ENCODE assay signal across 8 mouse cellular contexts in genomic region chr7:80032216-80033052, GRCm38 (mm10). TPM values are rescaled to one million over a fixed set of nuclear protein-coding genes. Genes with fewer than 3 reads are reported as not detected.
A peak's percentile ranks its signal among the peaks of the same experiment; 100 is the strongest.
DNase-seq lines count a peak whose midpoint lies in the region; ATAC-seq and TF ChIP-seq lines count a peak whose summit lies in the region.

No protein-coding gene starts in this region.

- no peak for ATAC-seq in forebrain, embryonic 14.5 days
- ATAC-seq in forebrain, postnatal 0 days: no peak
- ATAC-seq in neural tube, embryonic 12.5 days (ENCODE audit: low FRiP score, low read depth): no peak
- ATAC-seq in liver, embryonic 14.5 days (ENCODE audit: insufficient read depth): peak; percentile 42

- H3K36me3 ChIP-seq in forebrain, embryonic 14.5 days (ENCODE audit: control insufficient read depth, insufficient read depth, low read length): no peaks in the 10 kb centered on the region
- H3K36me3 ChIP-seq in forebrain, postnatal 0 days (ENCODE audit: insufficient read depth): no peaks in the 10 kb centered on the region
- H3K36me3 ChIP-seq in neural tube, embryonic 12.5 days: no peaks in the 10 kb centered on the region
- H3K36me3 ChIP-seq in liver, embryonic 14.5 days (replicated peaks; ENCODE audit: control insufficient read depth, insufficient read depth, low read depth): no peaks in the 10 kb centered on the region

- no peak for TF ChIP-seq EP300 in liver, embryonic 14.5 days (IDR thresholded peaks at IDR 0.05; ENCODE audit: low read depth)

- no peak for DNase-seq in forebrain, embryonic 14.5 days (ENCODE audit: low spot score)
- no peak for DNase-seq in forebrain, postnatal 0 days
- no peak for DNase-seq in neural tube, embryonic 10.5 days (ENCODE audit: extremely low spot score, low spot score)
- no peak for DNase-seq in liver, embryonic 14.5 days (ENCODE audit: low read depth in 3 of 3, low spot score in 3 of 3)
- peak; percentile 28 for DNase-seq in thymus, postnatal 25 days
- no peak for DNase-seq in ovary, postnatal 10 days (ENCODE audit: low spot score)
- DNase-seq in right cerebral cortex, adult 18-20 months: no peak

- no peak overlapping the region for H3K27ac ChIP-seq in forebrain, embryonic 14.5 days (ENCODE audit: low read depth, low read length)
- no peak overlapping the region for H3K27ac ChIP-seq in forebrain, postnatal 0 days (ENCODE audit: low read depth, low read length)
- H3K27ac ChIP-seq in neural tube, embryonic 12.5 days: no peak overlapping the region
- H3K27ac ChIP-seq in liver, embryonic 14.5 days: no peak overlapping the region; the same call in 1 of the 2 replicates

- peak overlapping the region; percentile 17; the same call in 1 of the 2 replicates for H3K9ac ChIP-seq in forebrain, embryonic 14.5 days (ENCODE audit: low read length)
- no peak overlapping the region for H3K9ac ChIP-seq in forebrain, postnatal 0 days
- H3K9ac ChIP-seq in neural tube, embryonic 12.5 days: no peak overlapping the region
- H3K9ac ChIP-seq in liver, embryonic 14.5 days (replicated peaks): no peak overlapping the region; the same call in 1 of the 2 replicates

- H3K9me3 ChIP-seq in forebrain, embryonic 14.5 days (replicated peaks; ENCODE audit: control insufficient read depth, low read length): no peaks in the 10 kb centered on the region
- no peaks in the 10 kb centered on the region for H3K9me3 ChIP-seq in forebrain, postnatal 0 days (ENCODE audit: low read length)
- no peaks in the 10 kb centered on the region for H3K9me3 ChIP-seq in neural tube, embryonic 12.5 days
- no peaks in the 10 kb centered on the region for H3K9me3 ChIP-seq in liver, embryonic 14.5 days (ENCODE audit: control insufficient read depth, low read length)

- peaks cover 20% of the 10 kb centered on the region; the same call in 1 of the 2 replicates for H3K4me1 ChIP-seq in forebrain, embryonic 14.5 days (ENCODE audit: control insufficient read depth, insufficient read depth, low read length)
- peaks cover 13% of the 10 kb centered on the region for H3K4me1 ChIP-seq in forebrain, postnatal 0 days (ENCODE audit: insufficient read depth)
- H3K4me1 ChIP-seq in neural tube, embryonic 12.5 days: peaks cover 75% of the 10 kb centered on the region
- peaks cover 13 to 43% of the 10 kb centered on the region in 2 experiments; a peak in 3 of 4 replicates for H3K4me1 ChIP-seq in liver, embryonic 14.5 days (replicated peaks; ENCODE audit: control insufficient read depth in 2 of 2, insufficient read depth in 2 of 2, low read length in 1 of 2)

- no peaks in the 10 kb centered on the region for H3K27me3 ChIP-seq in forebrain, embryonic 14.5 days (replicated peaks; ENCODE audit: control insufficient read depth, insufficient read depth, low read length)
- no peaks in the 10 kb centered on the region for H3K27me3 ChIP-seq in forebrain, postnatal 0 days (ENCODE audit: insufficient read depth, low read length)
- no peaks in the 10 kb centered on the region for H3K27me3 ChIP-seq in neural tube, embryonic 12.5 days (replicated peaks)
- no peaks in the 10 kb centered on the region for H3K27me3 ChIP-seq in liver, embryonic 14.5 days (ENCODE audit: control insufficient read depth, insufficient read depth, low read length)

- peak overlapping the region; percentile 30; the same call in 1 of the 2 replicates for H3K4me2 ChIP-seq in forebrain, embryonic 14.5 days (ENCODE audit: low read length)
- H3K4me2 ChIP-seq in forebrain, postnatal 0 days (ENCODE audit: low read depth): no peak overlapping the region
- 0 out of 2 replicates have a peak overlapping the region, but pooled peaks have one; percentile 12 for H3K4me2 ChIP-seq in neural tube, embryonic 12.5 days (replicated peaks)
- peak overlapping the region; percentile 63 for H3K4me2 ChIP-seq in liver, embryonic 14.5 days (ENCODE audit: low read depth)

- no peak overlapping the region for H3K4me3 ChIP-seq in forebrain, embryonic 14.5 days (ENCODE audit: low read depth, low read length)
- no peak overlapping the region for H3K4me3 ChIP-seq in forebrain, postnatal 0 days (ENCODE audit: low read depth, low read length)
- H3K4me3 ChIP-seq in neural tube, embryonic 12.5 days: no peak overlapping the region
- no peak overlapping the region for H3K4me3 ChIP-seq in liver, embryonic 14.5 days (ENCODE audit: insufficient read depth in 1 of 2, low read depth in 2 of 2, low read length in 2 of 2)

- TF ChIP-seq CTCF in forebrain, postnatal 0 days (IDR thresholded peaks at IDR 0.05; ENCODE audit: low read depth): no peak
- TF ChIP-seq CTCF in liver, embryonic 14.5 days (IDR thresholded peaks at IDR 0.05; ENCODE audit: low read depth): no peak

- 64% methylated on average over 10 of the region's 10 CpGs for WGBS in forebrain, embryonic 14.5 days
- WGBS in forebrain, postnatal 0 days: 56% methylated on average over 10 of the region's 10 CpGs
- 49% methylated on average over 10 of the region's 10 CpGs for WGBS in neural tube, embryonic 12.5 days
- WGBS in liver, embryonic 14.5 days (ENCODE audit: insufficient replicate concordance): 31% methylated on average over 9 of the region's 10 CpGs

RNA-seq across cellular contexts. Expression of gene Zfp710, which starts 7.8 kb away (rescaled TPM):
- 17.6 and 18.3 TPM in 2 replicates for polyA plus RNA-seq in forebrain, embryonic 14.5 days (2014; fragmentation: Nextera tagmentation; extraction: Ambion mirVana)
- 22.5 and 30.6 TPM in 2 replicates for total RNA-seq in forebrain, postnatal 0 days (2014; rRNA removed)
- polyA plus RNA-seq in forebrain, postnatal 0 days (2015; fragmentation: Nextera tagmentation; extraction: Ambion mirVana): 9.6 and 12.3 TPM in 2 replicates
- polyA plus RNA-seq in neural tube, embryonic 12.5 days (2016; fragmentation: Nextera tagmentation; extraction: Ambion mirVana): 24.7 and 26.3 TPM in 2 replicates
- 5.9 and 6.5 TPM in 2 replicates for polyA plus RNA-seq in liver, embryonic 14.5 days (2012; rRNA removed)
- polyA plus RNA-seq in liver, embryonic 14.5 days (2014; fragmentation: Nextera tagmentation; extraction: Ambion mirVana): 3.7 and 4.0 TPM in 2 replicates
